Mouse (Mus musculus): ENCODE results near the gene Erlec1. TPM values are rescaled to one million over a fixed set of nuclear protein-coding genes. Genes with fewer than 3 reads are reported as not detected.

Erlec1 gene
- polyA plus RNA-seq (2011; ENCODE audit: insufficient read depth, insufficient read length, low read depth, missing spikeins): 41.7 and 44.0 TPM in 2 replicates

- Histone ChIP-seq H3K9me3 (replicated peaks; ENCODE audit: control insufficient read depth, insufficient read depth, low read length, poor library complexity, severe bottlenecking) (no peaks in the 10 kb centered on the region), H3K36me3 (ENCODE audit: control insufficient read depth, insufficient read depth, low read length, poor library complexity, severe bottlenecking) (peaks cover 13% of the 10 kb centered on the region), H3K27ac (ENCODE audit: insufficient read depth, low read length) (no peak within 1 kb of the TSS), H3K4me1 (ENCODE audit: control insufficient read depth, insufficient read depth, low read length) (peaks cover 1% of the 10 kb centered on the region), H3K4me3 (ENCODE audit: low read depth, low read length) (peak within 1 kb of the TSS; percentile 90), H3K9ac (ENCODE audit: low read depth, poor library complexity, severe bottlenecking) (peak within 1 kb of the TSS; percentile 86), H3K27me3 (ENCODE audit: control insufficient read depth, insufficient read depth, low read length, poor library complexity, severe bottlenecking) (no peaks in the 10 kb centered on the region)
- TF ChIP-seq CTCF (IDR thresholded peaks at IDR 0.05; ENCODE audit: low read depth, low read length) (no peak), EP300 (IDR thresholded peaks at IDR 0.05; ENCODE audit: insufficient read depth, low read depth, low read length) (no peak), POLR2A (IDR thresholded peaks at IDR 0.05; ENCODE audit: insufficient read depth, low read length) (no peak)
These were observed at the start of gene Erlec1 for GRCm38 (mm10) chr11:30954279-30954725. TSS of gene Erlec1 (minus strand) at chr11:30954335.

- H3K27ac ChIP-seq (ENCODE audit: insufficient read depth, low read length): no peak overlapping the region
- H3K9ac ChIP-seq (ENCODE audit: low read depth, poor library complexity, severe bottlenecking): no peak overlapping the region
- no peak for TF ChIP-seq EP300 (IDR thresholded peaks at IDR 0.05; ENCODE audit: insufficient read depth, low read depth, low read length)
- no peak for TF ChIP-seq POLR2A (IDR thresholded peaks at IDR 0.05; ENCODE audit: insufficient read depth, low read length)
- TF ChIP-seq CTCF (IDR thresholded peaks at IDR 0.05; ENCODE audit: low read depth, low read length): no peak
- H3K4me1 ChIP-seq (ENCODE audit: control insufficient read depth, insufficient read depth, low read length): no peaks in the 10 kb centered on the region
- no peaks in the 10 kb centered on the region for H3K36me3 ChIP-seq (ENCODE audit: control insufficient read depth, insufficient read depth, low read length, poor library complexity, severe bottlenecking)
- no peaks in the 10 kb centered on the region for H3K9me3 ChIP-seq (replicated peaks; ENCODE audit: control insufficient read depth, insufficient read depth, low read length, poor library complexity, severe bottlenecking)
- no peaks in the 10 kb centered on the region for H3K27me3 ChIP-seq (ENCODE audit: control insufficient read depth, insufficient read depth, low read length, poor library complexity, severe bottlenecking)
- no peak overlapping the region for H3K4me3 ChIP-seq (ENCODE audit: low read depth, low read length)
These were observed 47.2 kb upstream of the Erlec1 start for GRCm38 (mm10) chr11:31001169-31001908.

- Histone ChIP-seq H3K9me3 (replicated peaks; ENCODE audit: control insufficient read depth, insufficient read depth, low read length, poor library complexity, severe bottlenecking) (no peaks in the 10 kb centered on the region), H3K36me3 (ENCODE audit: control insufficient read depth, insufficient read depth, low read length, poor library complexity, severe bottlenecking) (no peaks in the 10 kb centered on the region), H3K4me3 (ENCODE audit: low read depth, low read length) (no peak overlapping the region), H3K4me1 (ENCODE audit: control insufficient read depth, insufficient read depth, low read length) (no peaks in the 10 kb centered on the region), H3K27ac (ENCODE audit: insufficient read depth, low read length) (no peak overlapping the region), H3K27me3 (ENCODE audit: control insufficient read depth, insufficient read depth, low read length, poor library complexity, severe bottlenecking) (no peaks in the 10 kb centered on the region), H3K9ac (ENCODE audit: low read depth, poor library complexity, severe bottlenecking) (no peak overlapping the region)
- TF ChIP-seq EP300 (IDR thresholded peaks at IDR 0.05; ENCODE audit: insufficient read depth, low read depth, low read length): no peak
- no peak for TF ChIP-seq CTCF (IDR thresholded peaks at IDR 0.05; ENCODE audit: low read depth, low read length)
- no peak for TF ChIP-seq POLR2A (IDR thresholded peaks at IDR 0.05; ENCODE audit: insufficient read depth, low read length)
These were observed 45.9 kb upstream of the Erlec1 start for GRCm38 (mm10) chr11:31000028-31000427.

GRCm38 (mm10) chr11:30998704-30999103 lies 44.6 kb upstream of the Erlec1 start:
- Histone ChIP-seq H3K36me3 (ENCODE audit: control insufficient read depth, insufficient read depth, low read length, poor library complexity, severe bottlenecking) (no peaks in the 10 kb centered on the region), H3K9me3 (replicated peaks; ENCODE audit: control insufficient read depth, insufficient read depth, low read length, poor library complexity, severe bottlenecking) (no peaks in the 10 kb centered on the region), H3K27ac (ENCODE audit: insufficient read depth, low read length) (no peak overlapping the region), H3K4me1 (ENCODE audit: control insufficient read depth, insufficient read depth, low read length) (no peaks in the 10 kb centered on the region), H3K9ac (ENCODE audit: low read depth, poor library complexity, severe bottlenecking) (no peak overlapping the region), H3K4me3 (ENCODE audit: low read depth, low read length) (no peak overlapping the region), H3K27me3 (ENCODE audit: control insufficient read depth, insufficient read depth, low read length, poor library complexity, severe bottlenecking) (no peaks in the 10 kb centered on the region)
- TF ChIP-seq EP300 (IDR thresholded peaks at IDR 0.05; ENCODE audit: insufficient read depth, low read depth, low read length) (no peak), CTCF (IDR thresholded peaks at IDR 0.05; ENCODE audit: low read depth, low read length) (no peak), POLR2A (IDR thresholded peaks at IDR 0.05; ENCODE audit: insufficient read depth, low read length) (no peak)

- Histone ChIP-seq H3K36me3 (ENCODE audit: control insufficient read depth, insufficient read depth, low read length, poor library complexity, severe bottlenecking) (no peaks in the 10 kb centered on the region), H3K4me1 (ENCODE audit: control insufficient read depth, insufficient read depth, low read length) (no peaks in the 10 kb centered on the region), H3K9ac (ENCODE audit: low read depth, poor library complexity, severe bottlenecking) (no peak overlapping the region), H3K4me3 (ENCODE audit: low read depth, low read length) (no peak overlapping the region), H3K27ac (ENCODE audit: insufficient read depth, low read length) (no peak overlapping the region), H3K9me3 (replicated peaks; ENCODE audit: control insufficient read depth, insufficient read depth, low read length, poor library complexity, severe bottlenecking) (no peaks in the 10 kb centered on the region), H3K27me3 (ENCODE audit: control insufficient read depth, insufficient read depth, low read length, poor library complexity, severe bottlenecking) (no peaks in the 10 kb centered on the region)
- no peak for TF ChIP-seq EP300 (IDR thresholded peaks at IDR 0.05; ENCODE audit: insufficient read depth, low read depth, low read length)
- TF ChIP-seq POLR2A (IDR thresholded peaks at IDR 0.05; ENCODE audit: insufficient read depth, low read length): no peak
- no peak for TF ChIP-seq CTCF (IDR thresholded peaks at IDR 0.05; ENCODE audit: low read depth, low read length)
These were observed 44.1 kb upstream of the Erlec1 start for GRCm38 (mm10) chr11:30998199-30998598.

GRCm38 (mm10) chr11:30996670-30997069 lies 42.5 kb upstream of the Erlec1 start:
- TF ChIP-seq POLR2A (IDR thresholded peaks at IDR 0.05; ENCODE audit: insufficient read depth, low read length): no peak
- no peak for TF ChIP-seq CTCF (IDR thresholded peaks at IDR 0.05; ENCODE audit: low read depth, low read length)
- no peak for TF ChIP-seq EP300 (IDR thresholded peaks at IDR 0.05; ENCODE audit: insufficient read depth, low read depth, low read length)

More at GRCm38 (mm10) chr11:30996670-30997069, 42.5 kb upstream of the Erlec1 start:
- no peak overlapping the region for H3K4me3 ChIP-seq (ENCODE audit: low read depth, low read length)
- H3K9ac ChIP-seq (ENCODE audit: low read depth, poor library complexity, severe bottlenecking): no peak overlapping the region
- H3K36me3 ChIP-seq (ENCODE audit: control insufficient read depth, insufficient read depth, low read length, poor library complexity, severe bottlenecking): no peaks in the 10 kb centered on the region
- no peaks in the 10 kb centered on the region for H3K4me1 ChIP-seq (ENCODE audit: control insufficient read depth, insufficient read depth, low read length)
- H3K9me3 ChIP-seq (replicated peaks; ENCODE audit: control insufficient read depth, insufficient read depth, low read length, poor library complexity, severe bottlenecking): no peaks in the 10 kb centered on the region
- no peaks in the 10 kb centered on the region for H3K27me3 ChIP-seq (ENCODE audit: control insufficient read depth, insufficient read depth, low read length, poor library complexity, severe bottlenecking)
- no peak overlapping the region for H3K27ac ChIP-seq (ENCODE audit: insufficient read depth, low read length)
